In the genomic region with DNA sequence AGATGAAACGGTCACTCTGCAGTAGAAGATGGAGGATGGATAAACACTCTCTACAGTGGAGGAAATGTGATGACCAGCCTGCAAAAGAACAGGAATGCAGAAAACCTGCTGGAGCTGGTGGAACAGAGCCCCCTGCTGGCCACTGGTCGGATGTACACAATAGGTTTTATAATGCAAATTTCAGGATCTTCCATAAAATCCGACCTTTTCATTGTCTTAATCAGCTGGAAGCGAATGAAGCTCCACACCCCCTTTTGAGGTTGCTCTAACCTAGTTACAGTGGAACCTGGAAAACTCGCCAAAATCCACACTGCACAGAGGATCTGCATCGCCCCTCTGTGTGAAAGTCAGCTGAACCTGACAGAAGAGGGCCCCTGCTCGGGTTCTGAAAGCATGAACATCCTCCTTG, we compare ENCODE assay signal across 8 mouse cellular contexts.
DNase-seq lines count a peak whose midpoint lies in the region; ATAC-seq and TF ChIP-seq lines count a peak whose summit lies in the region.

No protein-coding gene starts in this region.

- no peak overlapping the region for H3K9ac ChIP-seq in intestine, embryonic 15.5 days
- H3K9ac ChIP-seq in liver, adult 2 months (ENCODE audit: low read depth, low read length) = no peak overlapping the region
- H3K9ac ChIP-seq in neural tube, embryonic 12.5 days = no peak overlapping the region

- H3K27ac ChIP-seq in intestine, embryonic 15.5 days = no peak overlapping the region
- no peak overlapping the region for H3K27ac ChIP-seq in liver, adult 2 months (replicated peaks; ENCODE audit: insufficient read depth, low read depth, low read length)
- H3K27ac ChIP-seq in neural tube, embryonic 12.5 days = no peak overlapping the region

- H3K36me3 ChIP-seq in intestine, embryonic 15.5 days = no peaks in the 10 kb centered on the region
- H3K36me3 ChIP-seq in liver, adult 2 months (ENCODE audit: control insufficient read depth, insufficient read depth, low read length) = no peaks in the 10 kb centered on the region
- no peaks in the 10 kb centered on the region for H3K36me3 ChIP-seq in neural tube, embryonic 12.5 days

- peak; percentile 86 for TF ChIP-seq CTCF in liver, adult 2 months (IDR thresholded peaks at IDR 0.05; ENCODE audit: low read depth, low read length)

- TF ChIP-seq POLR2A in liver, adult 2 months (IDR thresholded peaks at IDR 0.05; ENCODE audit: extremely low read depth, insufficient read depth, low read length) = no peak

- 24% methylated on average over 7 of the region's 7 CpGs for WGBS in intestine, embryonic 15.5 days
- 39% methylated on average over 7 of the region's 7 CpGs for WGBS in liver, adult 2 months
- 16% methylated on average over 7 of the region's 7 CpGs for WGBS in neural tube, embryonic 12.5 days

- H3K4me2 ChIP-seq in intestine, embryonic 15.5 days (replicated peaks) = no peak overlapping the region
- peak overlapping the region; percentile 40 for H3K4me2 ChIP-seq in neural tube, embryonic 12.5 days (replicated peaks)

- H3K4me3 ChIP-seq in intestine, embryonic 15.5 days (replicated peaks) = no peak overlapping the region
- no peak overlapping the region for H3K4me3 ChIP-seq in liver, adult 2 months (ENCODE audit: insufficient read depth, low read depth, low read length)
- no peak overlapping the region for H3K4me3 ChIP-seq in neural tube, embryonic 12.5 days

- no peaks in the 10 kb centered on the region for H3K27me3 ChIP-seq in intestine, embryonic 15.5 days (replicated peaks)
- H3K27me3 ChIP-seq in liver, adult 2 months (ENCODE audit: control insufficient read depth, insufficient read depth, low read length) = no peaks in the 10 kb centered on the region
- no peaks in the 10 kb centered on the region for H3K27me3 ChIP-seq in neural tube, embryonic 12.5 days (replicated peaks)

- DNase-seq in 3T3-L1 (ENCODE audit: low read depth, low spot score) (peak; percentile 76), MN1 (ENCODE audit: low spot score) (peak; percentile 68)
- peak; percentile 76 for DNase-seq in cerebellum, adult 9-11 months
- peak; percentile 31 for DNase-seq in liver, adult 2 months (ENCODE audit: extremely low read depth, low read depth, low spot score)
- DNase-seq in thymus, postnatal 14 days = peak; percentile 56

- ATAC-seq in frontal cortex, adult (ENCODE audit: low TSS enrichment) = peak; percentile 72
- peak; percentile 70; the same call in 1 of the 2 replicates for ATAC-seq in intestine, embryonic 15.5 days
- ATAC-seq in neural tube, embryonic 12.5 days (ENCODE audit: low FRiP score, low read depth) = peak; percentile 84

- H3K9me3 ChIP-seq in intestine, embryonic 15.5 days = no peaks in the 10 kb centered on the region
- H3K9me3 ChIP-seq in neural tube, embryonic 12.5 days = no peaks in the 10 kb centered on the region

- H3K4me1 ChIP-seq in intestine, embryonic 15.5 days (replicated peaks) = no peaks in the 10 kb centered on the region
- no peaks in the 10 kb centered on the region for H3K4me1 ChIP-seq in liver, adult 2 months (ENCODE audit: control insufficient read depth, insufficient read depth, low read length)
- no peaks in the 10 kb centered on the region; the same call in 1 of the 2 replicates for H3K4me1 ChIP-seq in neural tube, embryonic 12.5 days

- H3K79me2 ChIP-seq in liver, adult 2 months (ENCODE audit: control insufficient read depth, insufficient read depth, low read length) = no peaks in the 10 kb centered on the region
